Mouse (Mus musculus): ENCODE measurements around the gene Kpna7.
"Not testable (repeated sequence)": the region's sequence is repeated elsewhere in the genome, so short reads cannot be mapped to it uniquely, and the experiment has no call there.

Gene Kpna7

DNA sequence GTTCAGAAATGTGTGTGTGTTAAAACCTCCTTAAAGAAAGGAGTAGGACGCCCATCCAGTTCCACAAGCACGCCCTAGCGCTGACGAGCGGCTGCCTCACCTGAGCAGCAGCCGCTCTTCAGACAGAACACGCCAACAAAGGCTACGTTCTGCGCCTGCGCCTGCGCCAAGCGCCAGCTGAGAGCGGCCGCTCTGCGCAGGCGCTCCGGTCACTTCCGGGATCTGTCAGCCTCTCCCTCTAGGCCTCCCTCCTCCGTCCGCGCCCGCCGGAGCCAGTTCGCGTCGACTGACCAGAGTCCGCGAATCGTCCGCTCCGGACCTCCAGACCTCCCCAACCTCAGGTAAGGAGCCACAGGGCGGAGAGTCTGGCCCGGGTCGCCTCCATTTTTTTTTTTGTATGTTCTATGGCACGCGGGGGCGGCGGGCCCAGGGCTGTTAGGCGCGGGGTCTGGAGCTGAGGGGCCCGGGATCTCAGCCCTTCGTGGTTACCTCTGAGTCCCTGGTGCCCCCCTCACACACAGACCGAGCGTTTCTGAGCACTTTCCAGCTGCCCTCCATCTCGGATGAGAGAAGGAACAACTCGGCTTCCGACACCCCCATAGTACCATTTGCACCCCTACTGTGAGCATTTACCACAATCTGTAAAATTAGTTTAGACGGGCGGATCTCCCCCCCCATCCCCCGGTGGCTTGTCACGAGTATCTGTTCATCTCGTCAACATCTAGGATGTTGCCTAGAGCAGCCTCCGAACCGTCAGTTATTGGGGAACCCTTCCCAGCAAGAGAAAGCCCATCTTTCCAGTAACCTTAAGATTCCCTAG lies at the start of gene Kpna7, which contains the start of gene Arpc1a:
TSS of gene Kpna7 (minus strand) at position 399 of the 820 bp plus-strand sequence.
TSS of gene Arpc1a (plus strand) at position 199 of the 820 bp plus-strand sequence.
- DNase-seq = peak; percentile 97

DNA sequence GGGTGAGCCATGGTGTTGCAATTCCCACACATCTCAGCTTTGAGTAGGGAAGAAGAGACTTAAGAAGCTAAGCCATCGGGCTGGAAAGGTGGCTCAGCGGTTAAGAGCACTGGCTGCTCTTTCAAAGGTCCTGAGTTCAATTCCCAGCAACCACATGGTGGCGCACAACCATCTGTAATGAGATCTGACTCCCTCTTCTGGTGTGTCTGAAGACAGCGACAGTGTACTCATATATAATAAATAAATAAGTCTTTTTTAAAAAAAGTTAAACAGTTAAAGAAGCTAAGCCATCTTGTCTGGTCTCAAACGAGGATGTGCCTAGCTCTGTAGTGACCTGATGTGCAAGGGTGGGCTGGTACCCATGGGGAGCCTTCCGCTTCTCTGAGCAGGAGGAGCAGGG lies 49.4 kb upstream of the Kpna7 start:
- not testable (repeated sequence) for DNase-seq

DNA sequence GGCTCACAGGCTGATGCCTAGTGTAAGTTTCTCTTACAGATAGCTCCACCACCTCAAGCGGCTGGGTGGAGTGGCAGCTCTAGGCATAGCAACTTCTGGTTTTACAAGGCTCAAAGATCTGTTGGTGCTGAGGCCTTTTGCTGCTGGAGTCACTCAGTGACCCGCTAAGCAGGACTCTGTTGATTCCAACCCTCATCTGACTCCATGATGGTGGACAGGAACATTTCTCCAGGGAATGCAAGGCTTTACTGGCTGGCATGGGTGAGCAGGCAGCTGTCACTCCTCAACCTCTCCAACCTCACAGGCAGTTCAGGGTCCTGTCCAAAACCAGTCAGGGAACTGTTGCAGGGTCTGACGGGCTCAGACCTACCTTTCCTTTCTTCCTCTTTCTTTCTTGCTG lies 47.2 kb upstream of the Kpna7 start:
- DNase-seq = no peak

DNA sequence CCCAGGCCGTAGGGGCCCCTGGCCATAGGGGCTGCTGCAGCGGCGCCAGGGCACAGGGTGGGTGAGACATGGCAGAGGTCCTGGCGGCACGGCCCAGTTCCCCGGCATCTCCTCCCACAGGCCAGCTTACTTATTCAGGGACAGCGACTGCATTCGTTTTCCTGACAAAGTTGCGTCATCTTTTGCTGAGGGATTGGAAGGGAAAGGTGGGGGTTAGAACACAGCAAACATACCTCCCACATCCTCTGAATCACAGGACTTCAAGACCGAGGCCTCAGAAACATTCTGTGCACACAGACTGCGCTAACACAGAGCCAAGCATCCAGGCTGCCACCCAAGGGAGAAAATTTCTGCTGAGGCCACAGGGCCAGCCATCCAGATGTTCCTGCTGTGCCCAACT lies 46.4 kb upstream of the Kpna7 start:
- DNase-seq = no peak

DNA sequence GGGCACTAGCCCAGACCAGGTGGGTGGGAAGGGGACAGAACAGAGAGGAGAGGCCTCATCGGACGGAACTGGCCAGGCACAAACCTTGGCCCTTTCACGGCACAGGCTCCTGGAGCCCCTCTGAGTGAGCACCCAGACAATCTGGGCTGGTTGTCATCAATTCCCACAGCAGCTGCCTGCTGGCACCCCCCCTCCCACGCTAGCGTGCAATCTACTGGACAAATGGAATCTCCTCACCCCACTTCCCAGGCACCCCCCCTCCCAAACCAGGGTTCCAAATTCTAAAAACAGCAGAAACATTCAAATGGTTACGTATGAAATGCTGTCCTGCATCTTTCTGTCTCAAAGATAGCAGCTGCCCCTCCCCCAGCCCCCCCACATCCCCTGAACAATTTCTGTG lies 45.9 kb upstream of the Kpna7 start:
- not testable (repeated sequence) for DNase-seq

DNA sequence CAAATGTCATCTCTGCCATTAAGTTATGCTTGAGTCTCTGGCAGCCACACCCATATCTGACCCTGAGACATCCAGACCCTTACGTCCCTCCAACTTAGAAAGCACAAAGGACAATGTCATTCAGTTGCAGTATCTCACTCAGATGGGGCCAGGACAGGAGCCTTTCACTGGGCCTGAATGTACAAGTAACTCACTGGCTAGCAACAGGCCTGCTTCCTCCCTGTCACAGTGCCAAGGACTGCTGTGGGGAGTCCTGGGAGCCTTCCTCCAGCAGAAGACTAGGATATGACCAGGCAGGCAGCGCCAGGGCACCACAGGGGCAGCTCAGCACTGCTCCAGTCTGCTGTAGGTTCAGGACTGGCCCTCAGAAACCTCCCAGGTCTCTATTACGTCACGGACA lies 45.3 kb upstream of the Kpna7 start:
- DNase-seq = no peak

DNA sequence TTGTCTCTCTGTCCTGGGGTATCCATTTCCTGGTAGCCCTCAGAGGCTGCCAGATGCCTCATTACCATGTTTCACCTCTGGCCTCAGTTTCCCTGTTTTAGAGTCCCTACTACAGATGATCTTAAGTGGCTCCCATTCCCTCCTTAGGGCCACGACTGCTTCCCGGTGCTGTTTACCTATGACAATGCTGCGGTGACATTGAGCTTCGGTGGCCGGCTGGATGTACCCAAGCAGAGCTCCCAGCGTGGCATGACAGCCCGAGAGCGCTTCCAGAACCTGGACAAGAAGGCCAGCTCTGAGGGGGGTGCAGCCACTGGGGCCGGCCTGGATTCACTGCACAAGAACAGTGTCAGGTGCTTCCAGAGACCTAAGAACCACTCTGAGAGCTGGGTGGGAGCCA lies 42.8 kb upstream of the Kpna7 start:
- DNase-seq = no peak

DNA sequence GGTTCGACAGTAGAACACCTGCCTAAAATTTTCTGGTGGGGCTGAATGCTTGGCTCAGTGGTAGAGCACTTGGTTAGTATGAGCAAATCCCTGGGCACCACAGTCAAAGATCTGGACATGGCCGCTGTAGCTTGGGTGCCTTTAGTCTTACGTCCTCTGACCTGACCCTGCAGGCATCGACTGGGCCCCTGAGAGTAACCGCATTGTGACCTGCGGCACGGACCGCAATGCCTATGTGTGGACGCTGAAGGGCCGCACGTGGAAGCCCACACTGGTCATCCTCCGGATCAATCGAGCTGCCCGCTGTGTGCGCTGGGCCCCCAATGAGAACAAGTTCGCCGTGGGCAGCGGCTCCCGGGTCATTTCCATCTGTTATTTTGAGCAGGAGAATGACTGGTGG lies 39.6 kb upstream of the Kpna7 start:
- no peak for DNase-seq

DNA sequence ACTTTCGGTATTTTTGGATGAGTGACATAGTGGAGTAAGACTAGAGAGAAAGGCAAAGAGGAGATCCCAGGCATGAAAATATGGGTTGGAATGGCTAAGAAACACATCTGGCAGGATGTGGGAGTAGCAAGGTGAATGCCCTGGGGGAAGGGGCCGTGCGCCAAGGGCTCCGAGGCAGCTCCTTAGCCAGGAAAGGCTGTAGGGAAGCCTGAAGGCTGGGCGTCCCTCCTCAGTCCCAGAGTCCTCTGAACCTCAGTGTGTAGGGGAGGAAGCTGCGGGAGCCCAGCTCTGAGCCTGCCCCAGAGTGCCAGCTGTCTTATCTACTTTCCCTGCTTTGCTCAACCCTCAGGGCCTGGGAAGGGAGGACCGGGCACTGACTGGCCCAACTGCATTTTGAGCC lies 37.1 kb upstream of the Kpna7 start:
- DNase-seq = no peak

DNA sequence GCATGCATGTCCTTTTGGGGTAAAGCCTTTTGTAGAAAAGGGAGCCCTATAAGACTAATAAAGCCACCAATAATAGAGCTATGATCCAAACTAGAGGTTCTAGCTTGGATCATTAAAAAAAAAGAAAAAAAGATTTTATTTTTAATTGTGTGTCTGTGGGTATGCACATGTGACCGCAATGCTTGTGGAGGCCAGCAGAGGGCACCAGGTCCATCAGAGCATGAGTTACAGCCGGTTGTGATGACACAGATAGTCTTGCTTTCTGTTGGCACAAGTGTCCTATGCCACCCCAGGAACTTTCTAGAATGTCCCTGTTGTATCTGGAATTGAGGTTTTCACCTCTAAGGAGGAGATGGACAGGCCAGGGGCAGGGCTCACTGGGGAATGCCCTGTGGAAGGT lies 35.6 kb upstream of the Kpna7 start:
- peak; percentile 40 for DNase-seq

DNA sequence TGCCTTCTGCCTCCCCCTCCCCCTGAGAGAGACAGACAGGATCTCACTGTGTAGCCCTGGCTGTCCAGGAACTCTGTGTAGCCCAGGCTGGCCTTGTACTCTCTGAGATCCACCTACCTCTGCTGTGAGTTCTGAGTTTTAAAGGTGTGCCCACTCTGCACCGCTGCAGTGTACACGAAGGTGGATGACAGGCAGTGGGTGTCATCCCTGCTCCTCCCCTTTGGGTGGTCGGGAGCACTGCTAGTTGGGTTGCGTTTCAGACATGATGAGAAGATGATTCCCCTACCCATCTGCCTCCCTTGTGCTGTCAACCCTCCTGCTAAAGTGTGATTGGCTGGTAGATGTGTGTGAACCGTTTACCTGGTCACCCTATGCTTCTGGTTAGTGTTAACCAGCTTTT lies 34.6 kb upstream of the Kpna7 start:
- no peak for DNase-seq

DNA sequence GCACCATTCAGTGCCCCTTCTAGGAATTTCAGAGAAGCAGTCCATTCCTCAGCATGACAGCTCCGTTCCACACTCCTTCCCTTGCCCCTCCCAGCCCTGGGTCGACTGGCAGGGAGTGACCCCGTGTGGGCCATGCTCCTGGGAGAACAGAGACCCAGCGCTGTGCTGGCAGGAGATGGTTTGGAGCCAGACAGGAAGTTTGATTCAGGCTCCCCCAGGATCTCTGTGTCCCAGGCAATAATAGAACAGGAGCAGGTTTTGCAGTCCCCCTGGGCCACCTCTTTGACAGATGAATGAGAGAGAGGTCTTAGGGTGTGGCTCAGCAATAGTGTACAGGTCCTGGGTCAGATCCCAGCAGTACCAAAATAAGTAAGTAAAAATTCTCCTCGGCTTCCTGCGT lies 34.2 kb upstream of the Kpna7 start:
- DNase-seq = peak; percentile 39

DNA sequence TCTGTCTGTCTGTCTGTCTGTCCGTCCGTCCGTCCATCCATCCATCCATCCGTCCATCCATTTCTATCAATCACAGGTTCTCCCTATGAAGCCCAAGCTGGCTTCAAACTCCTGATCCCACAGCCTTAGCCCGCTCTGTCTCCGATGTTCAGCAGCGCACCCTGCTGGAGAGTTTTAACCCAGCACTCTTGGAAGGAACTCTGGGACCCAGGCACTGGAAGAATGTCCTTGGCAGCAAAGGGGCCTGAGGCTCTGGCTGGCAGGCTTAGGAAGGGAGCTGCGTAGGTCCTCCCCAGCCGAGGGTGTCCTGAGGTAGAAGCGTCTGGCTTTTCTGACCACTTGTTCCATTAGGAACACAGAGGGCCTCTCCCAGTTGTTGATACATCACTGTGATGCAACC lies 33.1 kb upstream of the Kpna7 start:
- DNase-seq = peak; percentile 86

DNA sequence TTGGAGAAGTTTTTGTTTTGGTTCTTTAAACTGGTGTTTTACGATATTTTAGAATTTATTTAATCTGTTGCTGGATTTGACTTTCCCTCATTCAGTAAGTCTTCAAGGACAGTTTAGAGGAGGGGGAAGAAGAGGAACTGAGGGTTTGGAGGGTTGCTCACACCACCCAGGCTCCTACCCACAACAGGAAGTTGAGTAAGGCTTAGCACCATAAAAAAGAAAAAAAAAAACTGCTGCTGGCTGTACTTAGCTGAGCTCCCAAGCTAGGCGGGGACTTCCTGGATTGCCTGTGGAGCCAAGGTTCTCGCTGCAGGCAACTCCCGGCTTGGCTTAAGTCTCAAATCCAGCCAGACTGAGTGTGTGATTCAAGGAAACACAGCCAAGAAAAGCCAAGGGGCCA lies 32.5 kb upstream of the Kpna7 start:
- DNase-seq = peak; percentile 91

DNA sequence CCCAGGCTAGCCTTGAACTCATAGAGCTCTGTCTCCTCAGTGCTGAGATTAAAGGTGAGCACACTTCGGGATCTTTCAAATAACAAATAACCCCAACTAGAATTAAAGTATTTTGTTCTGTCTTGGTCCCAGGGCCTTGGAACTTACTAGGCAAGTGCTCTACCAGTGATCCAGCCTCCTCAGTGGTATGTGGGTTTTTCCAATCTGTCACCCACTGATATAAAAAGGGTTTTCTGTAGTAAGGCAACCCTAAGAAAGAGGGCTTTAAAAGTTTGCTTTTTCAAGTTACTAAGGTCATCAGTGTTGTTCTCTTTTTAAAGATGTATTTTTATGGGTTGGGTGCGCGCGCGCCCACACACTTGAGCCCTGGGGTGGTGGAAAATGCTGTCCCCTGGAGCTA lies 31.9 kb upstream of the Kpna7 start:
- no peak for DNase-seq

DNA sequence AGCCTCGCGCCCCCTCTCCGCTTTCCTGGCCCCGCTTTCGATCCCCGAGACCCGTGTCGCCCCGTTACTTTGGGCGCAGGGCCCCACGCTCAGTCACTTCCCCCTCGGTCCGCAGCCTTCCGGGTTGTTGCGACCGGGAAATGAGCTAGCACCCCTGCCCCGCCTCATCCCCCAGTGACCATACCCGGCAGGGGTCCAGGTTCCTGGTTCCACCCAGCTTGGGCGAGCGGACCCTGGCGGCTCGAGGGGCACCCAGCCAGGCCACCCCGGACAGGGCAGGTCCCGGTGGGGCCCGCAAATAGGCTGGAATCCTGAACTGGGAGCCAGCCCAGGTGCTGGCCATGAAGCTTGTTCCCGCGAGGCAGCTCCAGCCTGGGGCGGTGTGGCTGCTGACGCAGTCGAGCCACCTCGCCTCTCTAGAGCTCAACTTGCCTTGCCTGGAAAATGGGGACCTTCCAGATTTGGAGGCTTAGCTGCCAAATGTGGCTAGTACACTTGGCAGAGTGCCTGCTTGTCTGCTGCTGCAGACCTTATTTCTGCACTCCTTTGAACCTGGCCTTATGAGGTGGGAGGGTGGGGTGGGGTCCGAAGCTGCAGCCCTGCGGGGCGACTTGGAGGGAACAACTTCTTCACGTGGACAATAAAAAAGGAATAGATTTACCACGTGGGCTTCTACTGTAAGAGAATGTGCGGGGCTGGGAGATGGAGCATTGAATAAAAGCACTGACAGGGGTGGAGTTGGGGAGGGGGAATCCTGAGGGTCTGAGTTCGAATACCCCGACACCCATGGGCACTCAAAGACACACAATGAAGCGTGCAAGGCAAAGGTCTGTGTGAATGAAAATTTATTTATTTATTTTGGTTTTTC lies 31.0 kb upstream of the Kpna7 start:
- peak; percentile 78 for DNase-seq

DNA sequence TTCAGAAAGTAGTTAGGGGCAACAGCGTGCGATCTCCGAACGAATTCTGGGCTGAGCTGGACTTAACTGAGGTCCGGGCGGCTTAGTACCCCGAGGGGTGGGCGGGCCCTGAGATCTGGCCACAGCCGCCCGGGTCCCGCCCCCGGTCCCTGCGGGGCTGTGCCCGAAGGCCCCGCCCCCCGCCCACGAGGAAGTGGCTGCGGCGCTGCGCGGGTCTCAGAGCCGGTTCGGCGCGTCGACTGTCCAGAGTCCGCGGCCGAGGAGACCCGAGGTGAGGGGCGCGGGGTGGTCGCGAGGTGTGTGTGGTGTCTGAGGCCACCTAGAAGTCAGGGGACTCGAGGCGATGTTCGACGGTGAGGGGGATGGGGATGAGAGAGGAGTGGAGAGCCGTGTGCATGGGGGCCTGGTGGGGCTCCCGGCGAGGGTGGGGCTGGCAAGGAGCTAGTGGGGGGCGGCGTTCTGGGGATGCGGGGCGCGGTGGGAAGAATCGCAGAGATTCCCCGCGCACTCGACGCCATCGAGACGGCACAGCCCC lies 30.3 kb upstream of the Kpna7 start, which contains the start of gene Arpc1b:
TSS of gene Arpc1b (plus strand) at position 145 of the 535 bp plus-strand sequence.
- DNase-seq = peak; percentile 87

DNA sequence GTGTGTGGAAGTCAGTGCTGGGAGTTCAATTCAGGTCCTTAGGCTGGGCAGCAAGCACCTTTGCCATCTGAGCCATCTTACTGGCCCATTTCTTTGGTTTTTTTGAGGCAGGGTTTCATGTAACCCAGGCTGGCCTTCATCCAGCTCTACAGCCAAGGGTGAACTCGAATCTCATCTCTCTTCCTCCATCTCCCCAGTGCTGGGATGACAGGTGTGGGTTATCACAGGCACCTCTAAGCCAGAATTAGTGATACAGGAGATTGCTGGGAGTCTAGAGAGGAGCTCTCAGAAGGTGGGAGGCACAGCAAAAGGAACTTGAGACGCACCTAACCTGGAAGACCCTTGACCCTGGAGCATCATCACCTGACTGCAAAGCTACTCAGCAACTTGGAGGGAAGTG lies 29.6 kb upstream of the Kpna7 start:
- no peak for DNase-seq

DNA sequence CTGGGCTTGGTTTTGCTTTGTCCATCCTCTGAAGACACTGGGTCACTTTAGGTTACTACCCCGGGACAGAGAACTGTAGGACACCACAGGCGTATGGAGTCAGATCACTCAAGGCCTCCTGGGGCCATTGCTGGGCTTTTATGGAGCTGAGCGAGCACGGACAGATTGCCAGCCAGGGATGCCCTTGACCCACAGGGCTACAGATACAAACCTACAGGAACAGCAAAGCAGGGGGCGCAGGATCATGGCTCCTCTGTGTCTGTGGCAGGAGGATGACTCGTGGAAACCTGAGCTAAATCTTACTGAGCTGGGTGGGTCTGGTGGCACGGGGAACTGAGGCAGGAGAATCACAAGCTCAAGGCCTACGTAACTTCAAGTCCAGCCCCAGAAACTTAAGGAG lies 28.7 kb upstream of the Kpna7 start:
- no peak for DNase-seq

DNA sequence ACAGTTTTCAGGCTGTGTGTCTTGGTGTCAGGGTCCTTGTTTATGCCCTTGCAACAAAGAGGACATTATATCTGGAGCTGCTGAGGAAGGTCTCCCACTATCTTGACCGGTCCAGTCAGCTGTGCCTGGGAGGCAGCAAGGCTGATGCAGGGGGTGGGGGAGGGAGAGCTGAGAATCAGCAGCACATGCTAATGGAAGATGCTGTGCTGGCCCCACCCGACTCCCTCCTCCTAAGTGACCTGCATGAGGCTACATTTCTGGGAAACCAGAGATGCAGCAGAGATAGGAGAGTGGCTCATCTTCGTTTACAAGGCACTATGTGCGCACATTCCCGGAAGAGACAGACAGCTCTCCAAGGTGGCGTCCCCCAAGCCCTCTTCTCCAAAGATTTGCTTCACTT lies 26.6 kb upstream of the Kpna7 start:
- no peak for DNase-seq

DNA sequence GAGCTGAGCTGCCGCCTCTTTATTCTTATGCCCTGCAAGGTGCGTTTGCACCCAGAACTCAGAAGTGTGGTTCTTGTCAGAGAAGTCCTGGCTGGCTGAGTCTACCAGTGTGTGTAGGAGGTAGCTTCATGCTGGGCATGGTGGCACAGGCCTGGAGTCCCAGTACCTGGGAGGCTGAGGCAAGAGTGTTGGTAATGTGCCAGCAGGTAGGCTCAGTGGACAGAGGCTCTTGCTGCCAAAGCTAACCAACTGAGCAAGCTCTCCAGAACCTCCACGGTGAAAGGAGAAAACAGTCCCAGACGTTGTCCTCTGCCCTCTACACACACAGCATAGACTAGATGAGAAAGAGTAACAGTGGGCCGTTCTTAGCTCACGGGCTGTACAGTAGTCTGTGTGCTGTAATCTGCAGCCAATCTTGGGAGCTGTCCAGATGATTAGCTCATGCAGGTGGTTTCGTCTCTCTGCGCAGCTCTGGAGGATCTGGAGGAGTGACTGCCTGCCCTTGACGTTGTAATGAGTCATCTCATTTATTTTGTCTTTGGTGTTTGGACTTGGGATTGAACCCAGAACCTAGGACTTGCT lies 22.0 kb upstream of the Kpna7 start:
- no peak for DNase-seq

DNA sequence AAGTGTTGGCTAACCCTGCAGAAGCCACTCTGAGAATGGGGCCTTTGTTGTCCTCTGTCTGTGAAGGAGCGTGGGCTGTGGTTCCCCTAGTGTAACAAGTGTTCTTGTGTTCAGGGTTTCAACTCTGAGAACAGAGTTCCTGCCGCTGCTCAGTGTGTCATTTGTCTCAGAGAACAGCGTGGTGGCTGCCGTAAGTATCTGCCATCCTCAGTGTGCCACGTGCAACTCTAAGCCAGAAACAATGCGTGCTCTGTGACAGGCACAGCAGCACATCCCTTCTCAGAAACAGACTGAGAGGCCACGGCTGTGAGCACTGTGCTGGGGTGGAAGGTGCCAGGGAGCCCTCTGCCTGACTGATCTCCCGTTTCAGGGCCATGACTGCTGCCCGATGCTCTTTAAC lies 20.5 kb upstream of the Kpna7 start:
- no peak for DNase-seq

DNA sequence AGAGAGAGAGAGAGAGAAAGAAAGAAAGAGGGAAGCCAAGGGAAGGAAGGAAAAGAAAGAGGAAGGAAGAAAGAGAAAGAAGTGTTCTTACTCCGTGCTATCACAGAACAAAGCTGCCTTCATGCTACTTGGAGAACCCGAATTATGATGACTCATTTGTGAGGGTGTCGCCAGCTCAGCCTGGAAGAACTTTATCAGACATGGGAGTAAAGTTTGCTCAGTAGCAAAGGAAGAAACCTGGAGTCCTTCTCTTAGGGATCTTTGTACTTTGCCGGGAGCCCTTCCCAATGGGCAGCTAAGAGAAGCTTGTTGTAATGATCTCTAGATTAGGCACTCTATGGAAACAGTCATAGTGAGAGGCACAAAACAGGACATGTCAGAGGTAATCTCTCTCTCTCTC lies 18.9 kb upstream of the Kpna7 start:
- no peak for DNase-seq

Measured in lung, postnatal 36 days (tissue).